Mouse (Mus musculus): ENCODE measurements around the gene P2rx2. TPM values are rescaled to one million over a fixed set of nuclear protein-coding genes. Genes with fewer than 3 reads are reported as not detected.
A peak's percentile ranks its signal among the peaks of the same experiment; 100 is the strongest.

P2rx2 gene
- total and polyA plus RNA-seq, 3 experiments = 0.12 TPM; not detected in 2

DNA sequence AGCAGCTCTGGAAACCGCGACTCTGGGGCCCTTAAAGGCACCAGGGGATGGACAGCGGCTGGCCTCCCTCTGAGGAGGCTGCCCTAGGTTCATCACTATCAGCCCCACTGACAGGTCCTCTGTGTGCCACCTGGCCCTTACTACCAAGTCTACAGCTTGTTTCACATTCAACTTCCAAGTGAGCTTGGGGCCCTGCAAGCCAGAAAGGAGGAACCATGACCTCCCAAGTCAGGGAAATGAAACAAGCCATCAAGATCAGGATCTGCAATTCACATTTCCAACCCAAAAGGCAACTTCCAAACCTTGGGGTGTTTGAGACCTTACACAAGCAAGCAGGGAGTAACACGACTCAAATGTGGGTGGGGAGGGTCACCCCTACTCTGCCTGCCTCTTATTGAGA, 42.3 kb upstream of the P2rx2 start:
- intact Hi-C loops (cut with DNase I) = no loop called here
- TF ChIP-seq POLR2A (IDR thresholded peaks at IDR 0.05; ENCODE audit: insufficient read depth, low read depth, low read length) (no peak), EP300 (IDR thresholded peaks at IDR 0.05; ENCODE audit: insufficient read depth, low read depth, low read length) (no peak), CTCF (IDR thresholded peaks at IDR 0.05) (no peak)
- Histone ChIP-seq H3K27ac (no peak overlapping the region), H3K36me3 (ENCODE audit: control insufficient read depth, insufficient read depth, low read length) (no peaks in the 10 kb centered on the region), H3K4me3 (no peak overlapping the region), H3K79me2 (replicated peaks; ENCODE audit: control insufficient read depth, insufficient read depth, low read length) (no peaks in the 10 kb centered on the region), H3K9ac (ENCODE audit: low read depth, low read length) (no peak overlapping the region), H3K4me1 (ENCODE audit: control insufficient read depth, insufficient read depth, low read length) (no peaks in the 10 kb centered on the region; the same call in 1 of the 2 replicates), H3K27me3 (ENCODE audit: control insufficient read depth, insufficient read depth, low read length) (no peaks in the 10 kb centered on the region)
- 69% methylated on average over 4 of the region's 4 CpGs for WGBS
- DNase-seq = no peak

DNA sequence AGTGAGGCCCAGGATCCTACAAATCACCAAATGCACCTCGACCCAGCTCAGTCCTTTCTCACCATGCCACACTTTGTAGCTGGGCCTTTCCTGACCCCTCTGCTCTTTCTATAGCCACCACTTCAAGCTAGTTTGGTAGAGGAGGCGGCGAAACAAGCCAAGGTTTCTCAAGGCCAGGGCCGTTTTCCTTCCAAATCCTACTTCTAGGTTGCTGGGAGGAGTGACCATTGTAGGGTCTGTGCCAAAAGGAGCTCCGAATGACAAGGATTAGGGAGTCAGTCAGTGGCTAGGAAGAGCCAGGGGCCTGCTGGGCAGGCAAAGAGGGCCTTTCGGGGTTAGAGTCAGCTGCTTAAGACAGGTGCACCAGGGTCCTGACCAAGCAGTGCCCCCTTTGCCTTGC, 41.5 kb upstream of the P2rx2 start:
- Histone ChIP-seq H3K9ac (ENCODE audit: low read depth, low read length) (no peak overlapping the region), H3K4me3 (no peak overlapping the region), H3K36me3 (ENCODE audit: control insufficient read depth, insufficient read depth, low read length) (no peaks in the 10 kb centered on the region), H3K27me3 (ENCODE audit: control insufficient read depth, insufficient read depth, low read length) (no peaks in the 10 kb centered on the region), H3K4me1 (ENCODE audit: control insufficient read depth, insufficient read depth, low read length) (no peaks in the 10 kb centered on the region; the same call in 1 of the 2 replicates), H3K79me2 (replicated peaks; ENCODE audit: control insufficient read depth, insufficient read depth, low read length) (no peaks in the 10 kb centered on the region), H3K27ac (no peak overlapping the region)
- intact Hi-C loops (cut with DNase I) = no loop called here
- TF ChIP-seq CTCF (IDR thresholded peaks at IDR 0.05) (no peak), EP300 (IDR thresholded peaks at IDR 0.05; ENCODE audit: insufficient read depth, low read depth, low read length) (no peak), POLR2A (IDR thresholded peaks at IDR 0.05; ENCODE audit: insufficient read depth, low read depth, low read length) (no peak)
- DNase-seq = no peak
- 73% methylated on average over 6 of the region's 6 CpGs for WGBS

- no peaks in the 10 kb centered on the region for H3K27me3 ChIP-seq (ENCODE audit: control insufficient read depth, insufficient read depth, low read length)
- intact Hi-C loops (cut with DNase I) = loop anchor here (5.0 kb wide), 2 partner anchors 47 to 257 kb away; no protein-coding TSS in a partner anchor
These were observed 36.8 kb upstream of the P2rx2 start for GRCm38 (mm10) chr5:110379823-110380222.

GRCm38 (mm10) chr5:110379086-110379485, 36.1 kb upstream of the P2rx2 start:
- intact Hi-C loops (cut with DNase I) = loop anchor here (5.0 kb wide), 2 partner anchors 48 to 258 kb away; no protein-coding TSS in a partner anchor
- WGBS = 87% methylated on average over 15 of the region's 15 CpGs

More at GRCm38 (mm10) chr5:110379823-110380222, 36.8 kb upstream of the P2rx2 start:
- no peak for DNase-seq
- TF ChIP-seq CTCF (IDR thresholded peaks at IDR 0.05) (peak; percentile 23; the same call in 1 of the 2 replicates), EP300 (IDR thresholded peaks at IDR 0.05; ENCODE audit: insufficient read depth, low read depth, low read length) (no peak), POLR2A (IDR thresholded peaks at IDR 0.05; ENCODE audit: insufficient read depth, low read depth, low read length) (no peak)
- no peak overlapping the region for H3K27ac ChIP-seq
- no peaks in the 10 kb centered on the region for H3K36me3 ChIP-seq (ENCODE audit: control insufficient read depth, insufficient read depth, low read length)
- H3K79me2 ChIP-seq (replicated peaks; ENCODE audit: control insufficient read depth, insufficient read depth, low read length) = no peaks in the 10 kb centered on the region
- 87% methylated on average over 4 of the region's 4 CpGs for WGBS
- H3K4me3 ChIP-seq = no peak overlapping the region
- H3K4me1 ChIP-seq (ENCODE audit: control insufficient read depth, insufficient read depth, low read length) = no peaks in the 10 kb centered on the region
- no peak overlapping the region for H3K9ac ChIP-seq (ENCODE audit: low read depth, low read length)

DNA sequence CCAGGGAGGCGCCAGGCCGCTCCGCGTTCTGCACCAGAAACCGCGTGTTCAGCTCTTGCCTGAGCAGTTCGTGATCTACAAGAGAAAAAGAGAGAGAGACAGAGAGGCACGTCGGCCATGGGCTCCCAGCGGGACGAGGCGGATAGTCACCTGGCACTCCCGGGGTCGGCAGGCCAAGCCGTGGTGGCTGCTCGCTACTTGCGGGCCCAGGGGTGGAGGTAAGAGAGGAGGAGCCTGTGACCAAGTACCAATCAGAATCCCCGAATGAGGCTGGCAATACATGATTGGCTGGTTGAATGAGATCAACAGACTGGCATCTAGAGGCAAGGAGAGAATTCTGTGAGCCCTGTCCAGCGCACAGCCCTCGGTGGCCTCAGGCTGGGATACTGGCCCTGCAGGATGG, 35.2 kb upstream of the P2rx2 start:
- Histone ChIP-seq H3K9ac (ENCODE audit: low read depth, low read length) (no peak overlapping the region), H3K79me2 (replicated peaks; ENCODE audit: control insufficient read depth, insufficient read depth, low read length) (no peaks in the 10 kb centered on the region), H3K4me3 (no peak overlapping the region), H3K27ac (no peak overlapping the region), H3K4me1 (ENCODE audit: control insufficient read depth, insufficient read depth, low read length) (no peaks in the 10 kb centered on the region), H3K36me3 (ENCODE audit: control insufficient read depth, insufficient read depth, low read length) (no peaks in the 10 kb centered on the region), H3K27me3 (ENCODE audit: control insufficient read depth, insufficient read depth, low read length) (no peaks in the 10 kb centered on the region)
- TF ChIP-seq EP300 (IDR thresholded peaks at IDR 0.05; ENCODE audit: insufficient read depth, low read depth, low read length) (no peak), CTCF (IDR thresholded peaks at IDR 0.05) (no peak), POLR2A (IDR thresholded peaks at IDR 0.05; ENCODE audit: insufficient read depth, low read depth, low read length) (no peak)
- WGBS = 64% methylated on average over 20 of the region's 20 CpGs
- intact Hi-C loops (cut with DNase I) = loop anchor here (5.0 kb wide), 2 partner anchors 49 to 259 kb away; no protein-coding TSS in a partner anchor
- DNase-seq = no peak

More at GRCm38 (mm10) chr5:110379086-110379485, 36.1 kb upstream of the P2rx2 start:
- Histone ChIP-seq H3K4me3 (no peak overlapping the region), H3K9ac (ENCODE audit: low read depth, low read length) (no peak overlapping the region), H3K4me1 (ENCODE audit: control insufficient read depth, insufficient read depth, low read length) (no peaks in the 10 kb centered on the region), H3K79me2 (replicated peaks; ENCODE audit: control insufficient read depth, insufficient read depth, low read length) (no peaks in the 10 kb centered on the region), H3K27me3 (ENCODE audit: control insufficient read depth, insufficient read depth, low read length) (no peaks in the 10 kb centered on the region), H3K36me3 (ENCODE audit: control insufficient read depth, insufficient read depth, low read length) (no peaks in the 10 kb centered on the region), H3K27ac (no peak overlapping the region)
- TF ChIP-seq POLR2A (IDR thresholded peaks at IDR 0.05; ENCODE audit: insufficient read depth, low read depth, low read length) = no peak
- no peak for TF ChIP-seq CTCF (IDR thresholded peaks at IDR 0.05)
- TF ChIP-seq EP300 (IDR thresholded peaks at IDR 0.05; ENCODE audit: insufficient read depth, low read depth, low read length) = no peak
- DNase-seq = no peak

GRCm38 (mm10) chr5:110376802-110377433, 33.9 kb upstream of the P2rx2 start:
- intact Hi-C loops (cut with DNase I) = loop anchor here (5.0 kb wide), 2 partner anchors 50 to 260 kb away; no protein-coding TSS in a partner anchor
- H3K79me2 ChIP-seq (replicated peaks; ENCODE audit: control insufficient read depth, insufficient read depth, low read length) = no peaks in the 10 kb centered on the region
- peak; percentile 55 to 79 for DNase-seq
- H3K4me3 ChIP-seq = no peak overlapping the region
- no peak overlapping the region for H3K27ac ChIP-seq
- no peaks in the 10 kb centered on the region for H3K27me3 ChIP-seq (ENCODE audit: control insufficient read depth, insufficient read depth, low read length)
- H3K9ac ChIP-seq (ENCODE audit: low read depth, low read length) = no peak overlapping the region
- no peaks in the 10 kb centered on the region for H3K36me3 ChIP-seq (ENCODE audit: control insufficient read depth, insufficient read depth, low read length)
- TF ChIP-seq CTCF (IDR thresholded peaks at IDR 0.05) = peak; percentile 79
- no peak for TF ChIP-seq POLR2A (IDR thresholded peaks at IDR 0.05; ENCODE audit: insufficient read depth, low read depth, low read length)
- no peaks in the 10 kb centered on the region for H3K4me1 ChIP-seq (ENCODE audit: control insufficient read depth, insufficient read depth, low read length)
- 61% methylated on average over 8 of the region's 8 CpGs for WGBS

All from heart, adult 2 months (tissue).